Mouse (Mus musculus) ovary, adult 10 weeks (tissue): Measurements from ENCODE around the gene Gm21913. TPM values are rescaled to one million over a fixed set of nuclear protein-coding genes. Genes with fewer than 3 reads are reported as not detected.

ENCODE experiments used
- polyA plus RNA-seq: library from polyadenylated mRNA; stranded (reverse); fragments of 350-450 nt; fragmentation: Illumina TruSeq; extraction: RNeasy Lipid Tissue Mini Kit (QIAGEN cat#74804); gene quantifications from one replicate; pipeline ENCODE4 v1.2.3, GENCODE M21; 2014

Gene Gm21913
- polyA plus RNA-seq = not detected

DNA sequence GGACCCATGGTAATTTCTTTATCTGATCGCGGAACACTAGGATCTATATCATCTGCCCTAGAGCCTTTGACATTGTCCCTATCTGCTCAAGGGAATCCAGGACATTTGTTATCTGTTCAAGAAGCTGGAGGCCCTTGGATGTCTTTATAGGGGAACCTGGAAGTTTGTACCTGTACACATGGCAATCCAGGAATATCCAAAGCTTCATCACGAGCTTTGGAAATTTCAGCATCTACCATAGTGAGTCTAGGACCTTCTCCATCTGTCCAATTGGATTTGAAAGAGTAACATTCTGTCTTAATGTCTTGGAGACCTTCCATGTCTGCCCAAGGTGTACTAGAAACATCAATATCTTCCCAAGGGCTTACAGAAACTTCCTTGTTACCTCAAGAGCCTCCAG is at the start of gene Gm21913:
Gene Gm21913, plus strand, starts transcription at position 301 of the 400 bp plus-strand sequence.

Other genes starting within 250 kb of the Gm21913 start
- gene Gm29110, start 153.4 kb upstream of the Gm21913 start, polyA plus RNA-seq = not detected